Mouse (Mus musculus): Measurements from ENCODE around the gene Ppp2r2c.

The Ppp2r2c gene

GRCm38 (mm10) chr5:36868266-36869090, at the start of gene Ppp2r2c:
TSS of gene Ppp2r2c (plus strand) at chr5:36868513.
- DNase-seq (ENCODE audit: low read depth, low spot score): no peak
- no peaks in the 10 kb centered on the region for H3K36me3 ChIP-seq (ENCODE audit: control insufficient read depth, insufficient read depth, low read length, poor library complexity, severe bottlenecking)
- peaks cover 3% of the 10 kb centered on the region for H3K27me3 ChIP-seq (ENCODE audit: control insufficient read depth, insufficient read depth, low read length, poor library complexity, severe bottlenecking)

DNA sequence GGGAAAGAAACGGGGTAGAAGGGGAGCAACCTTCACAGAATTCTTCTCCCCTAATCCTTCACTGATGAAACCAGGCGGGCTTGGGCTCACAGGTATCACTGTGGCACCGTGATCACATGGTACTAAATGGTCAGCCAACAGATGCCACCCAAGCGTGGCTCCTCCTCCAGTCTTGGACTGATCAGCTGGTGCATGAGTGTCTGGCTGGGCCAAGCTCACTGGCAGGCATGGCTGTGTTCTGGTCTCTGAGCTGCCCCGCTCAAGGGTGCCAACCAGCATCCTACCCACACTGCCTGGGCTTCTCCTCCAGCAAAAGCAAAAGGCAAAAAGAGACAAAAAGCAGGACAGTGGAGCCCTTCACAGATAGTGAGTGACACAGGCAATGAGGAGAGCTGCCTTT, 48.6 kb upstream of the Ppp2r2c start:
- DNase-seq (ENCODE audit: low read depth, low spot score): no peak
- no peaks in the 10 kb centered on the region for H3K27me3 ChIP-seq (ENCODE audit: control insufficient read depth, insufficient read depth, low read length, poor library complexity, severe bottlenecking)
- H3K36me3 ChIP-seq (ENCODE audit: control insufficient read depth, insufficient read depth, low read length, poor library complexity, severe bottlenecking): peaks cover 3% of the 10 kb centered on the region

DNA sequence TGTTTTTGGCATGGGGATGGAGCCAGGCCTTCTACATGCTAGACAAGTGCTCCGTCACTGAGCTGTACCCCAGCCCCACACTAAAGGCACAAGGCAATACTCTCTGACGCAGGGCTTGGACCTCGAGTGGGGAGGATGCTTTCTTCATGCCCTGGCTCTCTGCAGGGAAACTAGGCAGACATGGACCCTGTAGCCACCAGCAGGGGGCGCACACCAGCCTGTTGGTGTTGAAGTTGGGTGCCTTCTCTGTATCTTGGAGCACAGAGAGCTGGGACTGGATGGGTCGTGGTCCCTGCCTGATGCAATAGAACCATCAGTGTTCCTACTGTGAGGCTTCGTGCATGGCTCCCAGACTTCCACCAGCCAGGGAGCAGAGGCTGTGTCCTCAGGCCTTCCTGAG, 48.2 kb upstream of the Ppp2r2c start:
- H3K27me3 ChIP-seq (ENCODE audit: control insufficient read depth, insufficient read depth, low read length, poor library complexity, severe bottlenecking): no peaks in the 10 kb centered on the region
- peak; percentile 70 for DNase-seq (ENCODE audit: low read depth, low spot score)
- H3K36me3 ChIP-seq (ENCODE audit: control insufficient read depth, insufficient read depth, low read length, poor library complexity, severe bottlenecking): peaks cover 3% of the 10 kb centered on the region

- Histone ChIP-seq H3K36me3 (ENCODE audit: control insufficient read depth, insufficient read depth, low read length, poor library complexity, severe bottlenecking) (peaks cover 3% of the 10 kb centered on the region), H3K27me3 (ENCODE audit: control insufficient read depth, insufficient read depth, low read length, poor library complexity, severe bottlenecking) (no peaks in the 10 kb centered on the region)
- DNase-seq (ENCODE audit: low read depth, low spot score): no peak
Measured at GRCm38 (mm10) chr5:36822907-36823306, 45.4 kb upstream of the Ppp2r2c start.

DNA sequence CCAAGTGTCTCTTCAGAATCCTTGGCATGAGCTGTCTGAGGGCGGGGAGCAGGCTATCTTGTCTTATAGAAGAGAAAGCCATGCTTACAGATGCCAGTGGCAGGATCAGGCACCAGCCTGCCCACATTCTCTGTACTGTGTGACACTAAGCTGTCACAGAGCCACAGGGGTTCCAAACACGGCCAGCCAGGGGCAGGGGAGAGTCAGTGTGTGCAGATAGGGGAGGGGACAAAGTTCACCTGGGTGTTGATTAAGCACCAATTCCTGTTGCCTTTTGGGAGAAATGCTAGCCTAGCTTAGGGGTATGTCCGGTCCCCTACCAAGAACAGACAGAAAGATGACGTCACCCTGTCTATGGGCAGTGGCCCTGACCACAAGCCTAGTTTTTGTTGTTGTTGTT, 39.2 kb upstream of the Ppp2r2c start:
- DNase-seq (ENCODE audit: low read depth, low spot score): no peak
- no peaks in the 10 kb centered on the region; the same call in 1 of the 2 replicates for H3K36me3 ChIP-seq (ENCODE audit: control insufficient read depth, insufficient read depth, low read length, poor library complexity, severe bottlenecking)
- no peaks in the 10 kb centered on the region for H3K27me3 ChIP-seq (ENCODE audit: control insufficient read depth, insufficient read depth, low read length, poor library complexity, severe bottlenecking)

DNA sequence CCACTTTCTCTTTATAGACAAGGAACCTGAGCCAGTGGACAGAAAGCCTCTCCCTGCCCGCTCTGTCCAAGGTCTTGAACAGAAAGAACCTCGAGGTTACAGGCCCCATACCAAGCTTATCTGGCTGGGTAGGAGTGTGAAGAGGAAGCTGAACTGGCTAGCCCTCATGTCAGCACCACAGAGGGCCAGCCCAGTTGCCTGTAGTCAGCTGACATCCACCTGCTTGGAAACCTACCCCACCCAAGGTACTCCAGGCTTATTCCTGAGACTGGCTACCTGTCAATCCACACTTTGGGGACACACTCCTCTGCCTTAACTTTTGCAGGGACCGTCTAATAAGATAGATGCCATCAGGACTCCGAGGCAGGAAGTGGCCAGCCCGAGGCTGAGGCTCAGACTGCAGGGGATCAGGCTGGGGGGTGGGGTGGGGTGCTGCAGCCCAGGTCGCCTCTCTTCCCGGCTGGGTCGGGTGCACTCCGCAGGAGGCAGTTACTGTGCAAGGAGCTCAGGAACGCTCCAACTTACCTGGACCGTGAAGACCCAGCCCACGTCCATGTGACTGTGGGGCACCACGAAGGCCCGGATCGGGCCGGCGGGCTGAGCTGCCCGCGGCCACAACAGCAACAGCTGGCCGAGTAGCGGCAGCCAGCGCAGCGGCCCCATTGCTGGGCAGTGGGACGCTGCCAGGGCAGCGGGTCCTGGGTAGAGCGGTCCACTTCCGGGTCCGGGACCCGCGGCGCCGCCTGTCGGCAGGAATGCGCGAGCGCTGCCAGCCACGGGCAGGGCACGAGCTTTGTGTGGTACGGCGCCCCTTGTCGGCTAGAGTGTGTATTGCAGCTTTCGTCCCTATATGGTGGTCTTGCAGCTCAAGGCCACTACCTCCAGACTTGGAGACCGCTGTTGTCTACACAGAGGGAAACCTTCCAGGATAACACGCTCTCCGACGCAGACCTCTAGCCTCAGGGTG, 38.1 kb upstream of the Ppp2r2c start, which contains the start of gene Man2b2:
Man2b2 (minus strand) TSS at position 741 of the 967 bp plus-strand sequence.
- H3K36me3 ChIP-seq (ENCODE audit: control insufficient read depth, insufficient read depth, low read length, poor library complexity, severe bottlenecking): no peaks in the 10 kb centered on the region; the same call in 1 of the 2 replicates

DNA sequence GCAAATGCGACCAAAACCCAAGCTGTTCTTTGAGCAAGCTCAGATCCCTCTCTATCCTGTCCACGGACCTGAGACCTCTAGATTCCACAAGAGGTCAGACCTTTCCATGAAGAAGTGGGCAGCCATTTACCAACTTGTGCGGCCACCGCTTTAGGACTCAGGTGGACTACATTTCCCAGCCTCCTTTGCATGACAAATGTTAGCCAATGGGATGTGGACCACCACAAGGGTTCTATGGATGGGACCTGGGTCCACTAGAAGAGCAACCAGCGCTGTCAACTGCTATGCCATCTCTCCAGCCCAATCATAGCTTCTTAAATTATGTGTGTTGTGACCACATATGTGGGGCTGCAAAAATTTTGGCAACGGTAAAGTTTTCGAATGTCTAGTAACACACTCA, 37.0 kb upstream of the Ppp2r2c start:
- no peak for DNase-seq (ENCODE audit: low read depth, low spot score)
- Histone ChIP-seq H3K27me3 (ENCODE audit: control insufficient read depth, insufficient read depth, low read length, poor library complexity, severe bottlenecking) (no peaks in the 10 kb centered on the region), H3K36me3 (ENCODE audit: control insufficient read depth, insufficient read depth, low read length, poor library complexity, severe bottlenecking) (no peaks in the 10 kb centered on the region)

More for the DNA sequence above, 38.1 kb upstream of the Ppp2r2c start, which contains the start of gene Man2b2:
- no peaks in the 10 kb centered on the region for H3K27me3 ChIP-seq (ENCODE audit: control insufficient read depth, insufficient read depth, low read length, poor library complexity, severe bottlenecking)
- peak; percentile 94 for DNase-seq (ENCODE audit: low read depth, low spot score)

DNA sequence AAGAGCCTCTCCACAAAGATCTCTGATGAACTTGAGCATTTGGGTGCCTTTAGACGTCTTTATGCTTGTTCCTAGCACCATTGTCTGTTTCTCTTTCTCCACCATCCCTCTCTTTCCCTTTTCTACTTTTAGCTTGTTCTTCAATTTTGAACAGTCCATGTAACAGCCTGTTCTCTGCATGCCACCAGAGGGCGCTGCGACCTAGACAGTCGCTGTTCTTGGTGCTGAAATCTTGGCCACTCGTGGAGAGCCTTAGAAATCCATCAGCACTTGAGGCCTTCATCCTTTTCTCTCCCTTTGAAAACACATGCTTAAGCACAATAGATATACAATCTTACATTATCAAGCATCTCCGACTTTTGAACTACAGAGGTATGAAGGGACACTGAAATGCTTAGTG, 32.4 kb upstream of the Ppp2r2c start:
- peak; percentile 82 for DNase-seq (ENCODE audit: low read depth, low spot score)
- no peaks in the 10 kb centered on the region for H3K36me3 ChIP-seq (ENCODE audit: control insufficient read depth, insufficient read depth, low read length, poor library complexity, severe bottlenecking)
- H3K27me3 ChIP-seq (ENCODE audit: control insufficient read depth, insufficient read depth, low read length, poor library complexity, severe bottlenecking): no peaks in the 10 kb centered on the region

GRCm38 (mm10) chr5:36839032-36839431, 29.3 kb upstream of the Ppp2r2c start:
- Histone ChIP-seq H3K36me3 (ENCODE audit: control insufficient read depth, insufficient read depth, low read length, poor library complexity, severe bottlenecking) (no peaks in the 10 kb centered on the region), H3K27me3 (ENCODE audit: control insufficient read depth, insufficient read depth, low read length, poor library complexity, severe bottlenecking) (no peaks in the 10 kb centered on the region)
- DNase-seq (ENCODE audit: low read depth, low spot score): no peak

DNA sequence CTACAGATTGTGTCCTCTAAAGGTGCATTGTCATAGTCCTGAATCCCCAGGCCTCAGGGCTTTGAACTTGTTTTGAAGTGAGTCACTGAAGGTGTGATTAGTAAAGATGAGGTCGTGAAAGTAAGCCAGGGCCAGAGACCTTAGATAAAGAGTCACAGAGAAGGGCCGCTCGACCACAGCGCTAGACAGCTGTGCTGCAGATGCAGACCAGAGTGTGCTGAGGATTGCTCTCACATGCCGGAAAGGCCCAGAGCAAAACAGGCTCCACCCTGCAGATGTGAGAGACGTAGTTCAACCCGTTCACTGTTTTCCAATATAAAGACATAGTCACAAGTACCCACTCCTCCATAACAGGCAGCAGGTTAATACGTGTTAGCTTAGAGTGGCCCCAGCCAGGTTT, 28.7 kb upstream of the Ppp2r2c start:
- no peak for DNase-seq (ENCODE audit: low read depth, low spot score)
- Histone ChIP-seq H3K27me3 (ENCODE audit: control insufficient read depth, insufficient read depth, low read length, poor library complexity, severe bottlenecking) (no peaks in the 10 kb centered on the region), H3K36me3 (ENCODE audit: control insufficient read depth, insufficient read depth, low read length, poor library complexity, severe bottlenecking) (no peaks in the 10 kb centered on the region)

DNA sequence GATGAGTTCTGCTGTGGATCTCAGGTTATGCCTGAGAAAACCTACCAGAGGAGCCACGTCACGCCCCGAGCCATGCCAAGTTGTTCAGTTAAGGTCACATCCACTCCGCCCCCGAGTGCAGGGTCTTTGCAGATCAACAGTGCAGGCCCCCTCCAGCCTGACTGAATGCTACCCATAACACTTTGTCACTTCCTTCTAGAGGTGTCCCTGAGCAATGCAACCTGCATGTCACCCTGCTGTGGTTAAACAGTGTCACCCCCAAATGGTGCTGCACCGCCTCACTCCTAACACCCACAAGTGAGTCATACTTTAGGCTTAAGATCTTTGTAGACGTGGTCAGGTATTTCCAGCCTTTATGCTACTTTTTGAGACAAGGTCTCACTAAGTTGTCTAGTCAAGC, 28.2 kb upstream of the Ppp2r2c start:
- H3K27me3 ChIP-seq (ENCODE audit: control insufficient read depth, insufficient read depth, low read length, poor library complexity, severe bottlenecking): no peaks in the 10 kb centered on the region
- no peaks in the 10 kb centered on the region for H3K36me3 ChIP-seq (ENCODE audit: control insufficient read depth, insufficient read depth, low read length, poor library complexity, severe bottlenecking)
- no peak for DNase-seq (ENCODE audit: low read depth, low spot score)

GRCm38 (mm10) chr5:36841701-36842100, 26.6 kb upstream of the Ppp2r2c start:
- no peaks in the 10 kb centered on the region for H3K27me3 ChIP-seq (ENCODE audit: control insufficient read depth, insufficient read depth, low read length, poor library complexity, severe bottlenecking)
- no peak for DNase-seq (ENCODE audit: low read depth, low spot score)
- H3K36me3 ChIP-seq (ENCODE audit: control insufficient read depth, insufficient read depth, low read length, poor library complexity, severe bottlenecking): no peaks in the 10 kb centered on the region

DNA sequence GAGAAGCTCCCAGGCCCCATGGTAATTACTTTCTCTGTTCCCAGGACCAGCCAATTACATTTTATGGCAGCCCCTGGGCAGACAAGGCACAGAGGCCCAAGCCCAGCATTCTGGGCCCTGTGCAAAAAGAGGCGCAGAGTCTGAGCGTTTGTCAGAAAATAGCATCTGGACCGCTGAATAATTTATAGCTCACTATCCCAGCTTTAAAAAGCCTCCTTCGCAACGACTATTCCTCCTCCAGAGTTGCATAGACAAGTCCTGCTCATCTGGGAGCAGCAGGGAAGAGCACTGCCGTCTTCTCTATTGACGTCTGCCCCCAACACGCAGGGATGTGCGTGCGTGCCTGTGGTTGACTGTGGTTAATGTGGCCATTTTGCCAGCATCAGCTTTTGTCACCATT, 23.8 kb upstream of the Ppp2r2c start:
- DNase-seq (ENCODE audit: low read depth, low spot score): no peak
- H3K27me3 ChIP-seq (ENCODE audit: control insufficient read depth, insufficient read depth, low read length, poor library complexity, severe bottlenecking): no peaks in the 10 kb centered on the region
- H3K36me3 ChIP-seq (ENCODE audit: control insufficient read depth, insufficient read depth, low read length, poor library complexity, severe bottlenecking): no peaks in the 10 kb centered on the region

DNA sequence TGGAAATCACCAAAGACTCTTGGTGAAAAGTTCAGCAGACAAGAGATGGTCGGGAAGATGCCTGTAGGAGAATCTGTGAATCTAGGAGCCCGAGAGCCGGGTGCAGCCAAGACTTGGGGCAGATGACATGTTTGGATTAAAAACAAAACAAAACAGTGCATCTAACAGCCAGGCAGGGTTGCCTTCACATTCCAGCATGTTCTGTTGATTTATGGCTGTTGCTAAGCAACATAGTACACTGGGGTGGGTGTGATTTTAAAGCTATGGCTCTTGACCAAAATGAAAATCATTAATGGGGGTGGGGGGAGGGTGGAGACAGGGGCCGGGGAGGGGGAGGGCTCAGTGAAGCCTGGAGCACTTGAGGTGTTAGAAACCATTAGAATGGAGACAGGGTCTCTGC, 16.7 kb upstream of the Ppp2r2c start:
- no peaks in the 10 kb centered on the region for H3K27me3 ChIP-seq (ENCODE audit: control insufficient read depth, insufficient read depth, low read length, poor library complexity, severe bottlenecking)
- no peaks in the 10 kb centered on the region for H3K36me3 ChIP-seq (ENCODE audit: control insufficient read depth, insufficient read depth, low read length, poor library complexity, severe bottlenecking)
- no peak for DNase-seq (ENCODE audit: low read depth, low spot score)

GRCm38 (mm10) chr5:36855180-36855579, 13.1 kb upstream of the Ppp2r2c start:
- Histone ChIP-seq H3K36me3 (ENCODE audit: control insufficient read depth, insufficient read depth, low read length, poor library complexity, severe bottlenecking) (no peaks in the 10 kb centered on the region), H3K27me3 (ENCODE audit: control insufficient read depth, insufficient read depth, low read length, poor library complexity, severe bottlenecking) (no peaks in the 10 kb centered on the region)
- no peak for DNase-seq (ENCODE audit: low read depth, low spot score)

All from splenic B cell, adult 2 months (primary cell).